Mouse (Mus musculus): Measurements from ENCODE around the gene Ntrk2. TPM values are rescaled to one million over a fixed set of nuclear protein-coding genes. Genes with fewer than 3 reads are reported as not detected.

The Ntrk2 gene
- polyA plus RNA-seq, 1 experiment from 2014 or later = 3.1 TPM

- Histone ChIP-seq H3K4me2 (peak overlapping the region; percentile 92), H3K4me1 (replicated peaks) (0 out of 2 replicates have a peak, but pooled peaks cover 13% of the 10 kb centered on the region), H3K36me3 (no peaks in the 10 kb centered on the region), H3K9ac (peak overlapping the region; percentile 53), H3K4me3 (peak overlapping the region; percentile 60), H3K27me3 (replicated peaks) (peaks cover 66% of the 10 kb centered on the region), H3K9me3 (replicated peaks) (peaks cover 2% of the 10 kb centered on the region; the same call in 1 of the 2 replicates), H3K27ac (ENCODE audit: poor library complexity, severe bottlenecking) (no peak overlapping the region)
- under 1% methylated on average over 34 of the region's 34 CpGs for WGBS
- peak; percentile 11; the same call in 1 of the 2 replicates for ATAC-seq (ENCODE audit: insufficient number of reproducible peaks, low FRiP score)
Observed at GRCm38 (mm10) chr13:58806896-58807628, 693 bp downstream of the Ntrk2 start.

DNA sequence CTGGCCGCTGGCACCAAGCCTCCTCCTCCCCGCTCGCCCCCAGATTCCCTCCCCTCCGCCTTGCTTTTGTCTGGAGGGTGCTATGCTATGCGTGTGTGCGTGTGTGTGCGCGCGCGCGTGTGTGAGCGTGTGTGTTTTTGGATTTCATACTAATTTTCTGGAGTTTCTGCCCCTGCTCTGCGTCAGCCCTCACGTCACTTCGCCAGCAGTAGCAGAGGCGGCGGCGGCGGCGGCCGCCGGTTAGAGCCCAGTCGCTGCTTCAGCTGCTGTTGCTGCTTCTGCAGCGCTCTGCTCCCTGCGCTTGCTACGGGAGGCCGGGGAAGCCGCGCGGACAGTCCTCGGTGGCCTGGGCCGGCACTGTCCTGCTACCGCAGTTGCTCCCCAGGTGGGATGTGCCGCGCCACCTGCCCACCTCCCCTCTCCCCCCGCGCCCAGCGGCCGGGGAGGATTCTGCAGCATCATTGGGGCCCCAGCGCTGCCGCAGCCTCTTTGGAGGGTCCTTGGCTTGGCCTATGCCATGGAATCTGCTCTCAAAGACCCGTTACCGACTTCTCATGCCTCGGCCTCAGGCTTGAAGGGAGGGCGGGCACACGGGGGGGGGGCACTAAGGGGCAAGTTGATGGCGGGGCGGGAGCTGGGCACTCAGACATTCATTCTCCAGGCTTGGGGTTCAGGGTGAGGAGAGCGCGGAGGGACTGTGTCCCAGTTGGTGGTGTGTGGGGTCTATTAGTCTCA lies 1.4 kb downstream of the Ntrk2 start:
- 1% methylated on average over 46 of the region's 50 CpGs for WGBS

DNA sequence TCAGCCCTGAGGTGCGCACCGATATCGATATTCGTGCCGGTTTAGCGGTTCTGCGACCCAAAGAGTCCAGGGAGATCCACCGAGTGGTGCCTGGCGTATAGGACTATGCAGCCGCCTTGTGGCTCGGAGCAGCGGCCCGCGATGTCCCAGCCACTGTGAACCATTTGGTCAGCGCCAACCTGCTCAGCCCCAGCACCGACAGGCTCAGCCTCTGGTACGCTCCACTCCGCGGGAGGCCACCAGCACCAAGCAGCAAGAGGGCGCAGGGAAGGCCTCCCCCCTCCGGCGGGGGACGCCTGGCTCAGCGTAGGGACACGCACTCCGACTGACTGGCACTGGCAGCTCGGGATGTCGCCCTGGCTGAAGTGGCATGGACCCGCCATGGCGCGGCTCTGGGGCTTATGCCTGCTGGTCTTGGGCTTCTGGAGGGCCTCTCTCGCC lies 2.0 kb downstream of the Ntrk2 start:
- H3K9ac ChIP-seq = 0 out of 2 replicates have a peak overlapping the region, but pooled peaks have one; percentile 53
- H3K27ac ChIP-seq (ENCODE audit: poor library complexity, severe bottlenecking) = no peak overlapping the region
- H3K9me3 ChIP-seq (replicated peaks) = peaks cover 2% of the 10 kb centered on the region; the same call in 1 of the 2 replicates
- peaks cover 66% of the 10 kb centered on the region for H3K27me3 ChIP-seq (replicated peaks)
- H3K36me3 ChIP-seq = no peaks in the 10 kb centered on the region
- H3K4me3 ChIP-seq = peak overlapping the region; percentile 60
- peak overlapping the region; percentile 92 for H3K4me2 ChIP-seq
- under 1% methylated on average over 32 of the region's 32 CpGs for WGBS
- H3K4me1 ChIP-seq (replicated peaks) = 0 out of 2 replicates have a peak, but pooled peaks cover 13% of the 10 kb centered on the region
- ATAC-seq (ENCODE audit: insufficient number of reproducible peaks, low FRiP score) = peak; percentile 39; the same call in 1 of the 2 replicates

More for the DNA sequence above, 1.4 kb downstream of the Ntrk2 start:
- H3K27ac ChIP-seq (ENCODE audit: poor library complexity, severe bottlenecking) = no peak overlapping the region
- no peaks in the 10 kb centered on the region for H3K36me3 ChIP-seq
- peak overlapping the region; percentile 53 for H3K9ac ChIP-seq
- H3K4me2 ChIP-seq = peak overlapping the region; percentile 92
- peak; percentile 51 for ATAC-seq (ENCODE audit: insufficient number of reproducible peaks, low FRiP score)
- H3K4me3 ChIP-seq = peak overlapping the region; percentile 60
- H3K4me1 ChIP-seq (replicated peaks) = 0 out of 2 replicates have a peak, but pooled peaks cover 13% of the 10 kb centered on the region
- peaks cover 66% of the 10 kb centered on the region for H3K27me3 ChIP-seq (replicated peaks)
- H3K9me3 ChIP-seq (replicated peaks) = peaks cover 2% of the 10 kb centered on the region; the same call in 1 of the 2 replicates

GRCm38 (mm10) chr13:58809930-58810329 lies 3.6 kb downstream of the Ntrk2 start:
- Histone ChIP-seq H3K4me1 (replicated peaks) (0 out of 2 replicates have a peak, but pooled peaks cover 13% of the 10 kb centered on the region), H3K4me3 (no peak overlapping the region), H3K36me3 (no peaks in the 10 kb centered on the region), H3K27me3 (replicated peaks) (peaks cover 59% of the 10 kb centered on the region), H3K27ac (ENCODE audit: poor library complexity, severe bottlenecking) (no peak overlapping the region), H3K4me2 (no peak overlapping the region), H3K9me3 (replicated peaks) (no peaks in the 10 kb centered on the region), H3K9ac (no peak overlapping the region)
- 72% methylated on average over 8 of the region's 8 CpGs for WGBS
- no peak for ATAC-seq (ENCODE audit: insufficient number of reproducible peaks, low FRiP score)

- H3K4me1 ChIP-seq (replicated peaks) = no peaks in the 10 kb centered on the region
- WGBS = 82% methylated on average over 7 of the region's 7 CpGs
Observed at GRCm38 (mm10) chr13:58824752-58825151, 18.4 kb downstream of the Ntrk2 start.

DNA sequence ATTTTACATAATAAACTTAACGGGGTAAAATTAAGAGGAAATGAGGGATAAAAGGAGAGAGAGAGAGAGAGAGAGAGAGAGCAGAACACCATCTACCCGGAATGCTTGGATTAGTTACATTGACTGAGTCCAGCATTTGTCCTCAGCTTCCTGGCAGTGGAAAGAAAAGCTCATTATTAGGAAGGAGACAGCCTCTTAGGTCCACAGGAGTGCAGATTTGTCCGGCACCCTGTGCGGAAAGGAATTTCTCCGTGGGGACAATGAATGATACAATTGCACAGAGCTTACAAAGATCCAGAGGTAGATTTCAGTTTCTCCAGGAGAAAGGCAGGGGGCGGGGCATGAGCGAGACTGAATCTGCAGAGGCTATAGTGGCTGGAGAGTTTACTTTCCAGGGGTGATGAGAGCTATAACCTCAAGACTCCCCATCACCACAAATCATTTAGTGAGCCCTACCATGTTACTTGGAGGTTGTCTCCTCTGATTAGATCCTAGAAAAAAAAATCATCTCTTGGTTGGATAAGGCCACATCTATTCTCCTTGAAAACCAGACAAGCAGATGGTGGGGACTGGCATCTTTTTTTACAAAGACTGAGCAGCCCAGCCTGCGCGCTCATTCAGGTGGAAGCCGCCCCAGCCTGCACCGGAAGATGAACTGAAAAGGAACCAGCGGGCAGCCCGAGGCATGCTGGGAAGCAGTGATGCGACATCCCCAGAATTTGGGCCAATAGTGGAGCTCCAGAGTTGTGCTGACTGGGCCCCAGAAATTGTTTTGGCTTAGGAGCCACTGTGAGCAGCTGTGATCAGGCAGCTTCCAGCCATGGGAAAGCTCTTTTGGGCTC lies 20.2 kb downstream of the Ntrk2 start:
- WGBS = 77% methylated on average over 14 of the region's 14 CpGs
- H3K9ac ChIP-seq = no peak overlapping the region
- no peak overlapping the region for H3K4me3 ChIP-seq
- H3K9me3 ChIP-seq (replicated peaks) = peaks cover 4% of the 10 kb centered on the region; the same call in 1 of the 2 replicates
- H3K4me2 ChIP-seq = no peak overlapping the region
- ATAC-seq (ENCODE audit: insufficient number of reproducible peaks, low FRiP score) = no peak
- H3K4me1 ChIP-seq (replicated peaks) = no peaks in the 10 kb centered on the region
- H3K27me3 ChIP-seq (replicated peaks) = no peaks in the 10 kb centered on the region
- H3K27ac ChIP-seq (ENCODE audit: poor library complexity, severe bottlenecking) = no peak overlapping the region
- no peaks in the 10 kb centered on the region for H3K36me3 ChIP-seq

More at GRCm38 (mm10) chr13:58824752-58825151, 18.4 kb downstream of the Ntrk2 start:
- ATAC-seq (ENCODE audit: insufficient number of reproducible peaks, low FRiP score) = no peak
- H3K4me3 ChIP-seq = no peak overlapping the region
- no peak overlapping the region for H3K9ac ChIP-seq
- no peaks in the 10 kb centered on the region for H3K36me3 ChIP-seq
- peaks cover 4% of the 10 kb centered on the region; the same call in 1 of the 2 replicates for H3K9me3 ChIP-seq (replicated peaks)
- no peak overlapping the region for H3K4me2 ChIP-seq
- H3K27me3 ChIP-seq (replicated peaks) = no peaks in the 10 kb centered on the region
- H3K27ac ChIP-seq (ENCODE audit: poor library complexity, severe bottlenecking) = no peak overlapping the region

DNA sequence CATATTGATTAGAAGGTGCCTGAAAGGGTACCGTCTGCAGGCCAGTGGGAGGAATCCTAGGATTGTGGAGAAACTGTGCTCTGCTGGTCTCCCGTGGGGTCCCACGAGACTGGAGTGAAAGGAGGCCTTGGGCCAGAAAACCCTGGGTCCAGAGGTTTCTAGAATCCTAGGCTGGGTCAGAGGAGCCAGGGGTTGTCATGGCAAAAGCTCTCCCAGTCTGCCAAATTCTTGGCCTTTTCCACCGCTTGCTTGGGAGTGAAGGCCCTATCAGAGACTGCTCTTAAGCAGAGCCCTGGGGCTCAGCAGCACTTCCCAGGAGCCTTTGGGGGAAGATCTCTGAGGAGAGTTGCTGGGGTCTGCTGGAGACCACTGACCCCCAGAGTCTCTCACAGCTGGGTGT lies 25.6 kb downstream of the Ntrk2 start:
- no peaks in the 10 kb centered on the region for H3K27me3 ChIP-seq (replicated peaks)
- peaks cover 4% of the 10 kb centered on the region; the same call in 1 of the 2 replicates for H3K9me3 ChIP-seq (replicated peaks)
- ATAC-seq (ENCODE audit: insufficient number of reproducible peaks, low FRiP score) = no peak
- no peak overlapping the region for H3K4me2 ChIP-seq
- H3K36me3 ChIP-seq = no peaks in the 10 kb centered on the region
- no peak overlapping the region for H3K27ac ChIP-seq (ENCODE audit: poor library complexity, severe bottlenecking)
- no peak overlapping the region for H3K9ac ChIP-seq
- 71% methylated on average over 4 of the region's 4 CpGs for WGBS
- H3K4me1 ChIP-seq (replicated peaks) = no peaks in the 10 kb centered on the region
- H3K4me3 ChIP-seq = no peak overlapping the region

GRCm38 (mm10) chr13:58834726-58835125 lies 28.4 kb downstream of the Ntrk2 start:
- Histone ChIP-seq H3K36me3 (no peaks in the 10 kb centered on the region), H3K9ac (no peak overlapping the region), H3K4me2 (no peak overlapping the region), H3K4me1 (replicated peaks) (no peaks in the 10 kb centered on the region), H3K9me3 (replicated peaks) (no peaks in the 10 kb centered on the region), H3K27ac (ENCODE audit: poor library complexity, severe bottlenecking) (no peak overlapping the region), H3K4me3 (no peak overlapping the region), H3K27me3 (replicated peaks) (no peaks in the 10 kb centered on the region)
- ATAC-seq (ENCODE audit: insufficient number of reproducible peaks, low FRiP score) = no peak
- 50% methylated on average over 4 of the region's 4 CpGs for WGBS

DNA sequence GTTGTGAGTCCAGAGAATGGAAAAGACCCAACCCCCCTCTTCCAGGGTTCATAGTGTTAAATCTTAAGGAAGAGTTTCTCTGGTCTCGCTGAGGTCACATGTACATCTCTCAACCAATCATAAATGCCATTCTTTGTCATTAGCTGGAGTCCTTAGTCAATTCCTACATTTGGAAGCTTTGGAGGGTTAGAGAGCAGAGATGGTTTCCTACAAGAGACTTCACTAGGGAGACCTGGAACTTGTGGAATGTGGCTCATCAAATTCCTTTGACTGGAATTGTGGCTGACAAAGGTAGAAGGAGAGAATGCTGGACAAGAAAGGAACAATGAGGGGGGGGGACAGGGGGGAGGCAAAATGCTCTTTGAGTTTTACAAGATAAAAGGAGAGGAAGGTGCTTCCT lies 30.5 kb downstream of the Ntrk2 start:
- H3K4me2 ChIP-seq = no peak overlapping the region
- H3K4me3 ChIP-seq = no peak overlapping the region
- 0 out of 2 replicates have a peak, but pooled peaks cover 3% of the 10 kb centered on the region for H3K27me3 ChIP-seq (replicated peaks)
- WGBS = 90% methylated on average over 1 of the region's 1 CpGs
- H3K36me3 ChIP-seq = no peaks in the 10 kb centered on the region
- no peak for ATAC-seq (ENCODE audit: insufficient number of reproducible peaks, low FRiP score)
- no peak overlapping the region for H3K27ac ChIP-seq (ENCODE audit: poor library complexity, severe bottlenecking)
- no peaks in the 10 kb centered on the region for H3K9me3 ChIP-seq (replicated peaks)
- H3K4me1 ChIP-seq (replicated peaks) = no peaks in the 10 kb centered on the region
- H3K9ac ChIP-seq = no peak overlapping the region

GRCm38 (mm10) chr13:58838110-58838509 lies 31.7 kb downstream of the Ntrk2 start:
- Histone ChIP-seq H3K4me2 (no peak overlapping the region), H3K27ac (ENCODE audit: poor library complexity, severe bottlenecking) (no peak overlapping the region), H3K27me3 (replicated peaks) (0 out of 2 replicates have a peak, but pooled peaks cover 3% of the 10 kb centered on the region), H3K9me3 (replicated peaks) (no peaks in the 10 kb centered on the region), H3K36me3 (no peaks in the 10 kb centered on the region), H3K4me1 (replicated peaks) (no peaks in the 10 kb centered on the region), H3K9ac (no peak overlapping the region), H3K4me3 (no peak overlapping the region)
- ATAC-seq (ENCODE audit: insufficient number of reproducible peaks, low FRiP score) = no peak
- 79% methylated on average over 8 of the region's 8 CpGs for WGBS

Data from heart, embryonic 12.5 days (tissue).